Mouse (Mus musculus) G1E (cell line): Measurements from ENCODE around the gene Kalrn. TPM values are rescaled to one million over a fixed set of nuclear protein-coding genes. Genes with fewer than 3 reads are reported as not detected.

Source experiments
- ATAC-seq: 2 replicates; pipeline ENCODE4 v1.8.0; 2016; ENCODE audit warnings: mild to moderate bottlenecking; ENCODE audit not compliant: insufficient number of reproducible peaks, poor library complexity, low FRiP score, severe bottlenecking; ENCODE audit errors: extremely low read depth
- DNase-seq: peaks from one replicate; pipeline ENCODE4 v3.0.0; 2012; ENCODE audit warnings: low spot score
- H3K27me3 ChIP-seq: 2 replicates; pipeline ENCODE4 v1.6.1; 2012; ENCODE audit warnings: mild to moderate bottlenecking, low read length, inconsistent platforms; ENCODE audit not compliant: insufficient read depth
- H3K36me3 ChIP-seq: replicated peaks from 2 replicates; pipeline ENCODE3; 2012; ENCODE audit warnings: mild to moderate bottlenecking, inconsistent platforms
- H3K4me1 ChIP-seq: 2 replicates; pipeline ENCODE4 v1.6.1; 2012; ENCODE audit warnings: low read depth, low read length, inconsistent platforms, mixed read lengths; ENCODE audit not compliant: insufficient read depth
- H3K4me3 ChIP-seq: 2 replicates; pipeline ENCODE4 v1.5.1; 2012; ENCODE audit warnings: low read depth, mild to moderate bottlenecking, inconsistent platforms, low read length, moderate library complexity, mixed read lengths
- H3K9me3 ChIP-seq: replicated peaks from 2 replicates; pipeline ENCODE4 v1.6.1; 2012; ENCODE audit warnings: inconsistent platforms
- CTCF ChIP-seq: IDR thresholded peaks from 2 replicates; pipeline ENCODE4 v1.5.1; 2012; ENCODE audit warnings: low read depth, low read length, inconsistent platforms, mixed read lengths
- GATA1 ChIP-seq: IDR thresholded peaks from 2 replicates; pipeline ENCODE4 v1.6.1; 2012; ENCODE audit warnings: borderline replicate concordance, low read length, inconsistent platforms, mixed read lengths
- GATA2 ChIP-seq: IDR thresholded peaks from 2 replicates; pipeline ENCODE4 v1.6.1; 2012; ENCODE audit warnings: low read depth, low read length, inconsistent platforms, borderline replicate concordance
- POLR2AphosphoS5 ChIP-seq: IDR thresholded peaks from 2 replicates; pipeline ENCODE4 v1.6.1; 2012; ENCODE audit warnings: low read depth, low read length, inconsistent platforms; ENCODE audit not compliant: insufficient replicate concordance
- TAL1 ChIP-seq: conservative IDR thresholded peaks from 2 replicates; pipeline ENCODE4 v1.6.1; 2012; ENCODE audit warnings: low read depth, low read length, inconsistent platforms, mixed read lengths
- polyA plus RNA-seq: library from polyadenylated mRNA; stranded (reverse); fragments of >175 nt; gene quantifications from 2 replicates; pipeline ENCODE4 v1.2.3, GENCODE M21; 2012
- total RNA-seq, 2 experiments: library from RNA; stranded (forward) in 1 of 2; stranded (reverse) in 1 of 2; fragments of 200-1000 nt in 1 of 2; fragments of >200 nt in 1 of 2; fragmentation: Nextera tagmentation in 1 of 2; gene quantifications; 2 replicates each; pipeline ENCODE4 v1.2.3; 2014 to 2017

Gene Kalrn
- total and polyA plus RNA-seq, 3 experiments: 0.88 to 2.8 (median 1.8) TPM

- H3K4me3 ChIP-seq: no peak overlapping the region
- no peaks in the 10 kb centered on the region for H3K36me3 ChIP-seq
- TF ChIP-seq GATA1: no peak
- TF ChIP-seq CTCF: no peak
- no peak for TF ChIP-seq TAL1
- TF ChIP-seq GATA2: no peak
- no peak for TF ChIP-seq POLR2AphosphoS5
- H3K4me1 ChIP-seq: no peaks in the 10 kb centered on the region
- no peak for DNase-seq
- H3K9me3 ChIP-seq: no peaks in the 10 kb centered on the region
- ATAC-seq: no peak
- H3K27me3 ChIP-seq: peaks cover 12% of the 10 kb centered on the region
Measured at GRCm38 (mm10) chr16:34302503-34302902, 270.8 kb downstream of the Kalrn start.

- H3K4me3 ChIP-seq: no peak overlapping the region
- no peak for TF ChIP-seq GATA2
- DNase-seq (no peak), ATAC-seq (no peak)
- peaks cover 9% of the 10 kb centered on the region for H3K27me3 ChIP-seq
- no peaks in the 10 kb centered on the region for H3K36me3 ChIP-seq
- H3K4me1 ChIP-seq: no peaks in the 10 kb centered on the region
- no peaks in the 10 kb centered on the region for H3K9me3 ChIP-seq
Measured at GRCm38 (mm10) chr16:34302063-34302462, 271.3 kb downstream of the Kalrn start.

- Histone ChIP-seq H3K4me1 (no peaks in the 10 kb centered on the region), H3K4me3 (no peak overlapping the region), H3K27me3 (no peaks in the 10 kb centered on the region; the same call in 1 of the 2 replicates), H3K9me3 (no peaks in the 10 kb centered on the region), H3K36me3 (no peaks in the 10 kb centered on the region)
- no peak for ATAC-seq
- no peak for DNase-seq
- no peak for TF ChIP-seq POLR2AphosphoS5
- no peak for TF ChIP-seq TAL1
- no peak for TF ChIP-seq GATA2
Measured at GRCm38 (mm10) chr16:34299226-34299625, 274.1 kb downstream of the Kalrn start.

GRCm38 (mm10) chr16:34297911-34298682 lies 275.2 kb downstream of the Kalrn start:
- DNase-seq (no peak), ATAC-seq (no peak)
- no peaks in the 10 kb centered on the region; the same call in 1 of the 2 replicates for H3K27me3 ChIP-seq
- TF ChIP-seq POLR2AphosphoS5 (no peak), TAL1 (no peak), GATA2 (no peak), GATA1 (no peak), CTCF (no peak)
- no peaks in the 10 kb centered on the region for H3K9me3 ChIP-seq
- H3K4me1 ChIP-seq: no peaks in the 10 kb centered on the region
- no peak overlapping the region for H3K4me3 ChIP-seq
- H3K36me3 ChIP-seq: no peaks in the 10 kb centered on the region

- H3K27me3 ChIP-seq: no peaks in the 10 kb centered on the region
- no peak for TF ChIP-seq GATA1
- no peak for TF ChIP-seq GATA2
- no peak for TF ChIP-seq TAL1
- no peak for TF ChIP-seq POLR2AphosphoS5
- TF ChIP-seq CTCF: no peak
- H3K9me3 ChIP-seq: no peaks in the 10 kb centered on the region
- ATAC-seq (no peak), DNase-seq (no peak)
- no peak overlapping the region for H3K4me3 ChIP-seq
- no peaks in the 10 kb centered on the region for H3K4me1 ChIP-seq
- H3K36me3 ChIP-seq: no peaks in the 10 kb centered on the region
Measured at GRCm38 (mm10) chr16:34294568-34294967, 278.8 kb downstream of the Kalrn start.

GRCm38 (mm10) chr16:34293675-34294074 lies 279.7 kb downstream of the Kalrn start:
- Histone ChIP-seq H3K36me3 (no peaks in the 10 kb centered on the region), H3K4me1 (no peaks in the 10 kb centered on the region), H3K4me3 (no peak overlapping the region), H3K9me3 (no peaks in the 10 kb centered on the region), H3K27me3 (no peaks in the 10 kb centered on the region; the same call in 1 of the 2 replicates)
- no peak for ATAC-seq
- TF ChIP-seq GATA1 (no peak), CTCF (no peak), TAL1 (no peak), POLR2AphosphoS5 (no peak), GATA2 (no peak)
- no peak for DNase-seq

- Histone ChIP-seq H3K36me3 (no peaks in the 10 kb centered on the region), H3K4me1 (no peaks in the 10 kb centered on the region), H3K27me3 (no peaks in the 10 kb centered on the region; the same call in 1 of the 2 replicates), H3K4me3 (no peak overlapping the region), H3K9me3 (no peaks in the 10 kb centered on the region)
- ATAC-seq (no peak), DNase-seq (no peak)
- TF ChIP-seq GATA1 (no peak), CTCF (no peak), POLR2AphosphoS5 (no peak), GATA2 (no peak), TAL1 (no peak)
Measured at GRCm38 (mm10) chr16:34289583-34289982, 283.7 kb downstream of the Kalrn start.
